Mouse (Mus musculus) midbrain, embryonic 12.5 days (tissue): ENCODE results near the gene Ext2. TPM values are rescaled to one million over a fixed set of nuclear protein-coding genes. Genes with fewer than 3 reads are reported as not detected.

Source experiments
- ATAC-seq: fragments of 200-750 bp; cut with Nextera tagmentation; 2 replicates; pipeline ENCODE4 v1.8.0; 2017; ENCODE audit warnings: low read depth, moderate TSS enrichment, moderate library complexity; ENCODE audit not compliant: low FRiP score
- H3K27ac ChIP-seq: fragments of 300-500 bp; sonication (generic); replicated peaks from 2 replicates; pipeline ENCODE4 v1.5.1; 2016; ENCODE audit warnings: mild to moderate bottlenecking
- H3K27me3 ChIP-seq: fragments of 300-500 bp; sonication (generic); 2 replicates; pipeline ENCODE4 v1.6.1; 2016; ENCODE audit warnings: mild to moderate bottlenecking
- H3K36me3 ChIP-seq: fragments of 300-500 bp; sonication (generic); 2 replicates; pipeline ENCODE4 v1.6.1; 2016
- H3K4me1 ChIP-seq: fragments of 300-500 bp; sonication (generic); 2 replicates; pipeline ENCODE4 v1.6.1; 2016
- H3K4me2 ChIP-seq: fragments of 300-500 bp; sonication (generic); replicated peaks from 2 replicates; pipeline ENCODE4 v1.6.1; 2016; ENCODE audit warnings: mild to moderate bottlenecking, moderate library complexity
- H3K4me3 ChIP-seq: fragments of 300-500 bp; sonication (generic); 2 replicates; pipeline ENCODE4 v1.5.1; 2016; ENCODE audit warnings: mild to moderate bottlenecking
- H3K9ac ChIP-seq: fragments of 300-500 bp; sonication (generic); replicated peaks from 2 replicates; pipeline ENCODE4 v1.6.1; 2016; ENCODE audit warnings: mild to moderate bottlenecking, moderate library complexity
- H3K9me3 ChIP-seq: fragments of 300-500 bp; sonication (generic); 2 replicates; pipeline ENCODE4 v1.6.1; 2016; ENCODE audit warnings: mild to moderate bottlenecking
- WGBS: fragments of 180-500 bp; shearing (Covaris S2); methylation state at CpG from one replicate; pipeline ENCODE4 v1.1.7; 2016; 5-methylcytosine and 5-hydroxymethylcytosine counted together
- polyA plus RNA-seq: library from polyadenylated mRNA; unstranded; fragments of >200 nt; fragmentation: Nextera tagmentation; extraction: Ambion mirVana; gene quantifications from 2 replicates; pipeline ENCODE4 v1.2.1, GENCODE M21; 2016

Ext2 gene
- polyA plus RNA-seq, 1 experiment from 2014 or later = 75.3 TPM

DNA sequence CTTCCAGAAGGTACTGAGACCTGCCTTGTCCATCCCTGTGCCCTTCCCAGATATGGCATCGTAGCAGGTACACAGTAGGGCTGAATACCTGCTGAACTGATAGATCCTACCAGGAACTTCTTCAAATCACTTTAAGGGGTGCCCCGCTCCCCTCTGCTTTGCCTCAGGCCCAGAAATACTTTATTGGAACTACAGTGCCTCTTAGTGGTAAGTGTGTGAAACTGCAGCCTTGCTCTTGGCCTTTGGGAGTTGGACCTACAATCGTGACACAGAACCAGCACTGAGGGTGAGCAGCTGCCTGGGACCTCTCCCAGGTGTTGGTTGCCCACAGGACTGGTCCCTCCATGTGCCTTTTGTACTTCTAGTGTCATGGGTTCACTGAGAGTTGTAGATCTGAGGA is 163.4 kb downstream of the Ext2 start:
- no peaks in the 10 kb centered on the region for H3K9me3 ChIP-seq
- no peak overlapping the region for H3K27ac ChIP-seq
- ATAC-seq = no peak
- 27% methylated on average over 3 of the region's 3 CpGs for WGBS
- H3K9ac ChIP-seq = no peak overlapping the region
- H3K27me3 ChIP-seq = peaks cover 97% of the 10 kb centered on the region
- no peak overlapping the region for H3K4me2 ChIP-seq
- H3K4me3 ChIP-seq = no peak overlapping the region
- H3K36me3 ChIP-seq = no peaks in the 10 kb centered on the region
- peaks cover 9% of the 10 kb centered on the region for H3K4me1 ChIP-seq

GRCm38 (mm10) chr2:93654336-93655055 is 167.9 kb downstream of the Ext2 start:
- H3K36me3 ChIP-seq = no peaks in the 10 kb centered on the region
- 74% methylated on average over 11 of the region's 11 CpGs for WGBS
- ATAC-seq = no peak
- H3K4me1 ChIP-seq = no peaks in the 10 kb centered on the region
- H3K4me3 ChIP-seq = no peak overlapping the region
- no peak overlapping the region for H3K9ac ChIP-seq
- H3K4me2 ChIP-seq = no peak overlapping the region
- peaks cover 93% of the 10 kb centered on the region for H3K27me3 ChIP-seq
- no peak overlapping the region for H3K27ac ChIP-seq
- H3K9me3 ChIP-seq = no peaks in the 10 kb centered on the region

- H3K27ac ChIP-seq = no peak overlapping the region
- peaks cover 7% of the 10 kb centered on the region; the same call in 1 of the 2 replicates for H3K4me1 ChIP-seq
- WGBS = 22% methylated on average over 4 of the region's 4 CpGs
- no peaks in the 10 kb centered on the region for H3K36me3 ChIP-seq
- ATAC-seq = no peak
- H3K4me2 ChIP-seq = no peak overlapping the region
- no peaks in the 10 kb centered on the region for H3K9me3 ChIP-seq
- no peak overlapping the region for H3K4me3 ChIP-seq
- H3K9ac ChIP-seq = no peak overlapping the region
- H3K27me3 ChIP-seq = peaks cover 92% of the 10 kb centered on the region
These were observed 173.0 kb downstream of the Ext2 start for GRCm38 (mm10) chr2:93649243-93649870.

GRCm38 (mm10) chr2:93647924-93648575 is 174.3 kb downstream of the Ext2 start:
- Histone ChIP-seq H3K27ac (no peak overlapping the region), H3K4me2 (no peak overlapping the region), H3K4me3 (no peak overlapping the region; the same call in 1 of the 2 replicates), H3K36me3 (no peaks in the 10 kb centered on the region), H3K4me1 (peaks cover 11% of the 10 kb centered on the region), H3K9me3 (no peaks in the 10 kb centered on the region), H3K27me3 (peaks cover 98% of the 10 kb centered on the region), H3K9ac (no peak overlapping the region)
- WGBS = under 1% methylated on average over 20 of the region's 20 CpGs
- ATAC-seq = no peak

DNA sequence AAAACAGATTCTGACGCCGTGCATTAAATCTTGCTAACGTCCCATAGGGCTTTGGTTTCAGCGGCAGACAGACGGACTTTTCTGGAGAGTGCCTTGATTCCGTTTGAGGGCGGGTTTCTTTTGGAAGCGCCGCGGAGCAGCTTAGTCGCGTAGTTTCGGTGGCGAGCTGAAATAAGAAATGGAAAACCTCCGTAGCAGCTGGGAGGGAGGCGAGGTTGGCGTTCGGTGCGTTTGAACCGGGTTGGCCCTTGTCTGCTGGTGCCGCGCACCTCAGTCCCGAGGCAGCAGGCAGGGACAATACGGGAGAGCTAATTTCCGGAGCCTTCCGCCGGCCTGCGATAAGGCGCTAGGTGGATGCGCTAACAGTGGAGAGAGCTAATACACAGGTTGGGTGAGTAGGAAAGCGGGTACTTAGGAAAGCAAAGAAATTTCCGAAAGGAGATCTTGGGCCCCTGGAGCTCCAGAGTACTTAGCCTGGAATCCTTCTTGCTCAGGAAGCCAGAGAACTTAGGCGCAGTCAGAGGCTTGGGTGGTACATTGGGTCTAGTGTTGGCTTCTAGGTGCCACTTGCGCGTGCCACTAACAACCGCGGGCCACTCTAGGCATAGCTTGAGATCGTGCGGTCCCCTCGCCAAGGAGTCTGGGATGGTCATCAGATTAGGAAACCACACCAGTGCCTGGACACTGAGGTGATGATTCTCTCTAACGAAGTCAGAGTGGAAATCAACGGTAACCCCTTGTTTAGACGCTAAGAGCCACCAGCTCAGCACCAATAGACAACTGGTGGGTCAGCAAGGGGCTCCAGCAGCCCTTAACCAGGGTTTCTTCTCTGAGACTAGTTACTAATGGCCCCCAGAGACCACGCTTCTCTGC is 175.1 kb downstream of the Ext2 start:
- Histone ChIP-seq H3K4me2 (peak overlapping the region; percentile 37), H3K36me3 (no peaks in the 10 kb centered on the region), H3K9ac (peak overlapping the region; percentile 17; the same call in 1 of the 2 replicates), H3K27ac (no peak overlapping the region), H3K9me3 (no peaks in the 10 kb centered on the region), H3K4me1 (peaks cover 19% of the 10 kb centered on the region), H3K27me3 (peaks cover 98% of the 10 kb centered on the region), H3K4me3 (peak overlapping the region; percentile 25; the same call in 1 of the 2 replicates)
- WGBS = under 1% methylated on average over 44 of the region's 44 CpGs
- no peak for ATAC-seq

DNA sequence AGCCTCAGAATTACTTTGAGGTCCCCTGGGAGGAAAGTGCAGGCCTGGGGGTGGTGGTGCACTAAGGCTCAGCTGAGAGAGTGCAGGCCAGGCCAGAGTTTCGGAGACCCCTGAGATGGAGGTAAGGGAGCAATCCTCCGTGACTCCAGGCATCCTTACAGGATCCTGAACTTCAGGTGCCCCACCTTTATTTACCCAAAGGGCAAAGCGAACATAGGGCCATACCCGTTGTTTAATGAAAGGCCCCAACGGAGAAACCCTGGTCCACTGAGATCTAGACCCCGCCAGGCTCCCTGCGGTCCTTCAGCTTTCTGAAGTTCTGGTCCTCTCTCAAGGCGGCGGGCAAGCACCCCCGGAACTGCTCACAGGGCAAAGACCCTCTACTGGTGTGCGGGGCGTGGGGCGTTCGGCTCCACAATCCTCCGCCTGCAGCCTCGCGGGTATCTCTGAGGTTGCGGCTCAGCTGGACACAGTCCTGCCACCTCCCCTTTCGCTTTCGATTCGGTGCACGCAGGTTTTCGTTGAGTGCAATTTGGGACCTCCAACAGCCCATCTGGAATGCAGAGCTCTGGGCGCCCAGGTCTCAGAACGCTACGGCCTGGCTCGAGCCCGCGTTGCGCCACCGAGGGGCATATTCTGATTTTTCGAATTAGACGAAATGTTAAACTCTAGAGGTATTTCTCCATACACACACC is 176.6 kb downstream of the Ext2 start:
- Histone ChIP-seq H3K9ac (no peak overlapping the region; the same call in 1 of the 2 replicates), H3K4me2 (peak overlapping the region; percentile 27), H3K27me3 (peaks cover 98% of the 10 kb centered on the region), H3K4me3 (peak overlapping the region; percentile 13), H3K4me1 (peaks cover 19% of the 10 kb centered on the region), H3K36me3 (no peaks in the 10 kb centered on the region), H3K9me3 (no peaks in the 10 kb centered on the region), H3K27ac (no peak overlapping the region)
- WGBS = under 1% methylated on average over 33 of the region's 33 CpGs
- no peak for ATAC-seq

GRCm38 (mm10) chr2:93645197-93645596 is 177.2 kb downstream of the Ext2 start:
- Histone ChIP-seq H3K4me3 (peak overlapping the region; percentile 13), H3K36me3 (no peaks in the 10 kb centered on the region), H3K9ac (no peak overlapping the region), H3K9me3 (no peaks in the 10 kb centered on the region), H3K27ac (no peak overlapping the region), H3K4me1 (peaks cover 19% of the 10 kb centered on the region), H3K4me2 (no peak overlapping the region), H3K27me3 (peaks cover 98% of the 10 kb centered on the region)
- no peak for ATAC-seq
- WGBS = 2% methylated on average over 10 of the region's 10 CpGs

GRCm38 (mm10) chr2:93644731-93645130 is 177.6 kb downstream of the Ext2 start:
- H3K27ac ChIP-seq = no peak overlapping the region
- H3K27me3 ChIP-seq = peaks cover 98% of the 10 kb centered on the region
- H3K9ac ChIP-seq = no peak overlapping the region
- no peak for ATAC-seq
- peaks cover 19% of the 10 kb centered on the region for H3K4me1 ChIP-seq
- no peak overlapping the region for H3K4me2 ChIP-seq
- peak overlapping the region; percentile 13; the same call in 1 of the 2 replicates for H3K4me3 ChIP-seq
- 4% methylated on average over 6 of the region's 6 CpGs for WGBS
- no peaks in the 10 kb centered on the region for H3K36me3 ChIP-seq
- no peaks in the 10 kb centered on the region for H3K9me3 ChIP-seq

DNA sequence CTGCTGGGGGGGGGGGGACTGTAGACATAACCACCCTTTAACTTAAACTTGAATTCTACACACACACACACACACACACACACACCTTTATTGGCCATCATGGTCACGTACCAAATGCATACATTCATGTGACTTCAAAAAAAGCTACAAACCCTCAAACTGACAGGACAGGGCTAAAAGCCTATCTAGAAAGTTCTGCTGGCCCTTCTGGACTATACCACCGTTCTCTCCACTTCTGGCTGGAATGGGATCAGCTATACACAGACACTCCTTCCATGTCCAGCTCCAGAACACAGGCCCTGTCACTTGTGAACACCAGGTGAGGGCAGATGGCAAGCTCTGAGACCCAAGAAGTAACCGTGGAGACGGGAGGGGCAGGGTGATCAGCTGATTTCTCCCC is 178.1 kb downstream of the Ext2 start:
- peaks cover 19% of the 10 kb centered on the region for H3K4me1 ChIP-seq
- no peaks in the 10 kb centered on the region for H3K9me3 ChIP-seq
- H3K27ac ChIP-seq = no peak overlapping the region
- ATAC-seq = no peak
- no peak overlapping the region for H3K9ac ChIP-seq
- no peak overlapping the region for H3K4me2 ChIP-seq
- H3K4me3 ChIP-seq = 0 out of 2 replicates have a peak overlapping the region, but pooled peaks have one; percentile 44
- peaks cover 98% of the 10 kb centered on the region for H3K27me3 ChIP-seq
- 5% methylated on average over 4 of the region's 4 CpGs for WGBS
- H3K36me3 ChIP-seq = no peaks in the 10 kb centered on the region

DNA sequence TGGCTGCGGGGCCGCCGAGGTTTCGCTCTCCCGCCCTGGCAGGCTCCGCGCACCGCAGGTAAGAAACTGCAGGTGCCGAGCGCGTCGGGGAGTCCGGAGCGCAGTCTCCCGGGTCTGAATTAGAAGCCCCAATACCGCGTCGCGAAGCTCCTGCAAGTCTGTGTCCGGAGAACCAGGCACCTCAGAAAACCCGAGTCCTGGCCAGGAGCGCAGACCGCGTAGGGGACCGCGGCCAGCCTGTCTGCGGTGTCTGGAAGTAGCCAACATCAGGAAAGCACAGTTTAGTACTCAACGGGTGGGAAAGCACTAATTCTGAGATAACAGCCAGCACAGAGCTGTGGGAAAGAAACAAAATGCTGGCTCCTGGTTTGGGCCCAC is 179.0 kb downstream of the Ext2 start:
- Histone ChIP-seq H3K27me3 (peaks cover 98% of the 10 kb centered on the region), H3K4me3 (peak overlapping the region; percentile 44), H3K9ac (0 out of 2 replicates have a peak overlapping the region, but pooled peaks have one; percentile 56), H3K4me1 (peaks cover 19% of the 10 kb centered on the region), H3K9me3 (no peaks in the 10 kb centered on the region), H3K36me3 (no peaks in the 10 kb centered on the region), H3K4me2 (peak overlapping the region; percentile 52), H3K27ac (peak overlapping the region; percentile 57; the same call in 1 of the 2 replicates)
- no peak for ATAC-seq
- WGBS = under 1% methylated on average over 28 of the region's 28 CpGs

GRCm38 (mm10) chr2:93634609-93635008 is 187.8 kb downstream of the Ext2 start:
- Histone ChIP-seq H3K4me2 (no peak overlapping the region), H3K27ac (no peak overlapping the region), H3K27me3 (peaks cover 72% of the 10 kb centered on the region), H3K36me3 (no peaks in the 10 kb centered on the region), H3K4me1 (peaks cover 5% of the 10 kb centered on the region; the same call in 1 of the 2 replicates), H3K9me3 (no peaks in the 10 kb centered on the region), H3K9ac (no peak overlapping the region), H3K4me3 (no peak overlapping the region)
- 75% methylated on average over 4 of the region's 4 CpGs for WGBS
- no peak for ATAC-seq
